Mouse (Mus musculus): ENCODE measurements around the gene Itgb1bp1. TPM values are rescaled to one million over a fixed set of nuclear protein-coding genes. Genes with fewer than 3 reads are reported as not detected.

The Itgb1bp1 gene
- total RNA-seq (2021), result 100 to 1,000 TPM in 1 of 2 experiments, 10 to 100 TPM in 1; 95.2 to 113 TPM
- long read RNA-seq, experiment 1, transcript Itgb1bp1-201 (7 exons, 1,921 nt), result major isoform, 75 of 104 reads
- long read RNA-seq, experiment 1, transcript Itgb1bp1-206 (7 exons, 1,701 nt), result minor isoform, 15 of 104 reads
- long read RNA-seq, experiment 1, partial matches to known transcripts, result 5 of 104 reads
- long read RNA-seq, experiment 1, other reads (novel, unspliced or antisense), result 7 of 104 reads
- long read RNA-seq, experiment 2, transcript Itgb1bp1-201 (7 exons, 1,921 nt), result major isoform, 16 of 21 reads
- long read RNA-seq, experiment 2, partial matches to known transcripts, result 0 of 21 reads
- long read RNA-seq, experiment 2, other reads (novel, unspliced or antisense), result 0 of 21 reads

DNA sequence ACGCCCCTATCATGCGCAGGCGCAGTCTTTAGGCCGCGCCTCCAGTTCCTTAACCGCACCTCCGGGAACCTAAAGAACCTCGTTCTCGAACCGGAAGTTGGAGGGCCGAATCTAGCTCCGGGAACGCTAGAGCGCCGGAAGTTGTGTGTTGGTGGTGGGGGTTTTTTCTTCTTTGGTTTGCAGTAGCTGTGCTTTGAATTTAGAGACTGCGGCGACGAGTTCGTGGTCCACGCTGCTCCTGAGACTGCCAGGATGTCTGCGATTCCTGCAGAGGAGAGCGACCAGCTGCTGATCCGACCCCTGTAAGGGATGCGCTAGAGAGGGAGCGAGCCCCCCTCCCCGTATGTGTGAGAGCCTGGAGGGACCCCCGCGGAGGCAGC is at the start of gene Itgb1bp1:
Itgb1bp1 (minus strand) TSS at position 42 of the 380 bp plus-strand sequence.
- peak; percentile 99 for DNase-seq

GRCm38 (mm10) chr12:21335869-21336268 is 49.8 kb upstream of the Itgb1bp1 start:
- no peak for DNase-seq

DNA sequence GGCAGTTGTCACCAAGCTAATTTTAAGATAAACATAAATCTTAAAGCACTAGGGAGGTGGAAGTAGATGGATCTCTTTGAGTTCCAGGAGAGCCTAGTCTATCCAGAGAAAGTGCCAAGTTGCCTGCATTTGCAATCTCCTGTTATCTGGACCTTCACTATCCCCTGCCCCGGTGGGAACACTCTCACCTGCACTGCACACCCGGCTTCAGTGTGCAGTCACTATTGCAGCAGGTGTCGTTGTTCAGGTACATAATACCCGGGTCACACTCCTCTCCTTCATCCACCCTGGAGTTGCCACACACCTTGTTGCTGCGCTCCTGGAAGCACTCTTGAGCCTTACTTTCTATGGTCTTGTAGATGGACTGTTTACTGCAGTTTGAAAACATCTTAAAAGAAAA is 47.7 kb upstream of the Itgb1bp1 start:
- DNase-seq, result no peak

DNA sequence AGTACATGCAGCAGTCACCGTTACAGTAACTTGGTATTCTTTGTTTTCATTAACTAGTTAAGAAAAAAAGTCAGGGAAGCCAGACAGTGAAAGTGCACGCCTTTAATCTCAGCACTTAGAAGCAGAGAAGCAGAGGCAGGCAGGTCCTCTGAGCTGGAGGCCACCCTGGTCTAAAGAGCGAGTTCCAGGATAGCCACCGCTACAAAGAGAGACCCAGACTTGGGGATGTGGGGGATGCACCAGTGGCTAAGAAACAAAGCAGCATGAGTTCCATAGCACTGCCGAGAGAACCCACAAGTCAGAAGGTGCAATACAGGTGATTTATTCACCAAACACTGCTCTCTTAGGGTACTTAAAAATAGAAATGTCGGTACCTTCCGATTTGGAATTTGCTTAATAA is 46.9 kb upstream of the Itgb1bp1 start:
- no peak for DNase-seq

DNA sequence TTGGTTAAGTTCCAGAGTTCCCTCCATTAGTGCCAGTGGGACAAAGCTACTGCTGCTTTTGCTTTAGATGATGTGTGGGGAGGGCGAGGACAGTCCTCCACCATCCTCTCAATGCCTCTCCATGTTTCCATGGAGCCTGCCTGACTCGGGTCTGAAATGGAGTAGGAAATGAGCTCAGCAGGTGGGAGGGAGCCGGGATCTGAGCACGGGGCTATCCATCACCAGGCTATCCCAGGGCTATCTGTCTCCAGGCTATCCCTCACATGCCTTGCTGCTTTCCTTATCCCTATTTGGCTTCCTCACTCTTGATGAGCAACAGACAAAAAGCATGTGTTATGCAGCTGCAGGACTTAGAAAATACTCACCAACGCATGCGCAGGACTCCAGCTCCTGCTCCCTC is 45.6 kb upstream of the Itgb1bp1 start:
- no peak for DNase-seq

DNA sequence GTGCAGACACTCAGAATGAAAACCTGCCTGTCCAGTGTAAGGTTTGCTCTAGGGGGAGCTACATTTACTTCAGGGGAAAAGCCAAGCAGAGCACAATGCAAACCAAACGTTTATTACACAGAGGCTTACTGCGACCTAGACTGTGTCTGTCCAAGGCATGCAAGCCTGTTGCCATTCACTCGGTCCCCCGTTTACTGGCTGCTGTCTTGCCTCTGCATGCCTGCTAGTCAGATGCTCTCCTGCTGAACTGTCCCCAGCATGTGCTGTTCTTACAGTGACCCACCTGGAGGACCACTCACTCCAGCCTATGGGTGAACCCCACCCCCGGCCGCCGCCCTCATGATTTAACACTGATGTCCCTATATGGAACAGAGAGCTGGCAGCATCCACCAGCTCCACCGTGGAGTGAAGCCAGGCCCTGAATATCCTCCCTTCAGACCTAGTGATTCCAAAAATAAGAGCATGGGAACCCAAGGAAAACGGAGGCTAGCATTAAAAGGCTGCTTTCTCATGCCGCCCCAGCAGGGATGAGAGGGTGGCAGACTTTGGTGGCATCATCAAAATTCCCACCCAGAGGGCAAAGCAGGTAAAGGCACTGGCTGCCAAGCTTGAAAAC is 45.0 kb upstream of the Itgb1bp1 start:
- DNase-seq, result no peak

- no peak for DNase-seq
Observed at GRCm38 (mm10) chr12:21329661-21330400, 43.7 kb upstream of the Itgb1bp1 start.

GRCm38 (mm10) chr12:21326325-21326724 is 40.2 kb upstream of the Itgb1bp1 start:
- peak in 1 of 2 experiments; percentile 36 for DNase-seq

GRCm38 (mm10) chr12:21325266-21325665 is 39.2 kb upstream of the Itgb1bp1 start:
- no peak for DNase-seq

GRCm38 (mm10) chr12:21324101-21324500 is 38.0 kb upstream of the Itgb1bp1 start:
- no peak for DNase-seq

- no peak for DNase-seq
Observed at GRCm38 (mm10) chr12:21322856-21323255, 36.8 kb upstream of the Itgb1bp1 start.

GRCm38 (mm10) chr12:21322296-21322695 is 36.2 kb upstream of the Itgb1bp1 start:
- DNase-seq, result no peak

- no peak for DNase-seq
Observed at GRCm38 (mm10) chr12:21321170-21321569, 35.1 kb upstream of the Itgb1bp1 start.

- no peak for DNase-seq
Observed at GRCm38 (mm10) chr12:21320317-21320716, 34.2 kb upstream of the Itgb1bp1 start.

GRCm38 (mm10) chr12:21318143-21318895 is 32.2 kb upstream of the Itgb1bp1 start:
- peak; percentile 76 to 83 for DNase-seq

DNA sequence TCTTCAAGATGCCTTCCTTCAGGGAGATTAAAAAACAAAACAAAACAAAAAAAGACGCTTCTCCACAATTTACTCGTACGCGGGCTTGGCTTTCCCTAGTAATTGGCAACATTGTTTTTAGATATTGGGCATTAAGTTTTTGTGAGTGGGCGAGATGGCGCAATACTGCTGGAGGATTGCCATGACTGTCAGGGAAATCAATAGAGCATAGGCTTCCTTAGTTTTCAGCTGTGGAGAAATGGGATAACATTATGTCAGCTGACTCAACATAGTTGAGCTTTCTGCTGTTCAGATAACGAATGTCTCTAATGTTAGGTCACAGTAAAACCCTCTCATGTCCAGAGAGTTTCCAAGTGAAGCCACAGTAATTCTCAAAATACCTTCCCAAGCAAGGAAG is 30.8 kb upstream of the Itgb1bp1 start:
- peak; percentile 64 to 72 for DNase-seq

DNA sequence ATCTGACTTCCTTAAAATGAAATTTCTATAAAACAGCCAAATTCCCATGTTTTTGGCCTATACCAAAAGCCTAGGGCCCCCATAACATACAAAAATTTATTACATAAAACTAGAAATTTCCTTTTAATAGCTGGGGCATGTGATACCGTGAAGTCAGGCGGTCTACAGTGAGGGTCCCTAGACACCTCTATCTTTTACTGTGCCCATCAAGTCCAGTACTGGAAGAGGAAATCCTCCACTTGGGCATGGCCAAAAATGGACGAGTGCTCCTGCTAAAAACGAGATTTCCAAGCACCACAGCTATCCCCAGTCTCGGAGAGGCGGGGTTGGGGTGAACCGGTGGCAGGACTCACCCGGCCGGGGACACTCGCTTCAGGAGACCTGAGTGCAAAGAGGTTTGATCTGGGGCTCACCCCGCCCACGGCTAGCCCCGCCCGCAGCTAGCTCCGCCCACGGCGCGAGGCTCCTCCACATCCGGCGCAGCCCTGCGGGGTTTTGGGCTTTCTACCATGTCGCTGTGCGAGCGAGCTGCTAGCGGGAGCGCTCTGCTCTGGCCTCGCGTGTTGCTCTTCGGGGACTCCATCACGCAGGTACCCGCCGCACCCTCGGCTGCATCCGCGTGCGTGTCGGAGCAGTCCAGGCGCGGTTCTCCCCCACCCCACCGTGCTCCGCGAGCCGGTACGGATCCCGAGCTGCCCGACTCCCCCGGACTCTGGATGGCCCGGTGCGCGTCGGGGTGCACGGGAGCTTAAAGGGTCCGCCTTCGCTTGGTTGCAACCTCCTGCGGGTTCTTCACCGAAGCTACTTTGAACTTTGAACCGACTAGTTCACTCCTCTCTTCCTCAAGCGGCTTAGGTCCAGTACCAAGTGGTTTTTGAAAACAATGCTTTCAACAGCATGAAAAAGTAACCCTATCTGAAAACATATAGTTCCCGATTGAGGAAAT is 30.1 kb upstream of the Itgb1bp1 start, which contains the start of gene Iah1:
Iah1 (plus strand) TSS at position 467 of the 946 bp plus-strand sequence.
- DNase-seq, result peak; percentile 91 to 95

DNA sequence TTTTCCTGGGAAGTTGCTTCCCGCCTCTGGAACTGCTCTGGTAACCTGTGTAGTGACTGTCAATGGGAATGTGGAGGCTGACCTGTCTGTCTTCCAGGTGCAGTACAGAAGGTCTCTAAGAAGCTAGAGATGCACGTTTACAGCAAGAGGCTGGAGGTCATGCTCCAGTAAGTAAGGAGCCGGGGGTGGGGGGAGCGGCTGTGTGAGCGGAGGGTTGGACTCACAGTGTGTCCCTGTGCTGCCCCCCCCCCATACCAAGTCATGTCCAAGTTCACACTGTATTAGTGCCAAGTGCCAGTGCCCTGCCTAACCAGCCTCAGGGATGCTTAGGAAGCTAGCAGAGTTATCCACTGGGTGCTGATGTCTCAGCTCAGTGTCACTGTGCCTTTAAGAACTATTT is 26.1 kb upstream of the Itgb1bp1 start:
- DNase-seq, result no peak

- DNase-seq, result no peak
Observed at GRCm38 (mm10) chr12:21306721-21307120, 20.6 kb upstream of the Itgb1bp1 start.

DNA sequence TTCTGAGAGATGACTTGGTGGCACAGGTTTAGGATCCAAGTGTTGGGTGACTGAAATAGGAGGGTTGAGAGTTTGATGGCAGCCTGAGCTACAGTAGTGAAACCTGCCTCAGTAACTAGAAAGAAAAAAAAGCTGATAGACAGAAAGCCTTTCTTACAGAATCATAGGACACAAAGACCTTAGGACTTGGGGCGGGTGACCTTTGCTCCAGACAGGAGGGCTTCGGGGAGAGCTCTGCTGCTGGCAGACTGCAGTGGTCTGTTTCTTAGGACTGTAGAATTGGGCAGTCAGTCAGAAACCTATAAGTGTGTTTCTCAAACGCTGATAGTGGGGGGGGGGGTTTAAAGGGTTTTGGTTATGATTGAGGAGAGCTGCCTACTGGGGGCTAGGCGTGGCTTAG is 19.7 kb upstream of the Itgb1bp1 start:
- no peak for DNase-seq

- no peak for DNase-seq
Observed at GRCm38 (mm10) chr12:21302361-21302783, 16.3 kb upstream of the Itgb1bp1 start.

Data from adrenal gland, postnatal 36 days (tissue).